Mouse (Mus musculus): ENCODE measurements at regions not wholly inside any gene's neighbourhood (a gene's known extent, or its start where the extent isn't known, plus 50 kb on each side); places are given as distances from the start of the nearest gene placed in this dataset.

DNA sequence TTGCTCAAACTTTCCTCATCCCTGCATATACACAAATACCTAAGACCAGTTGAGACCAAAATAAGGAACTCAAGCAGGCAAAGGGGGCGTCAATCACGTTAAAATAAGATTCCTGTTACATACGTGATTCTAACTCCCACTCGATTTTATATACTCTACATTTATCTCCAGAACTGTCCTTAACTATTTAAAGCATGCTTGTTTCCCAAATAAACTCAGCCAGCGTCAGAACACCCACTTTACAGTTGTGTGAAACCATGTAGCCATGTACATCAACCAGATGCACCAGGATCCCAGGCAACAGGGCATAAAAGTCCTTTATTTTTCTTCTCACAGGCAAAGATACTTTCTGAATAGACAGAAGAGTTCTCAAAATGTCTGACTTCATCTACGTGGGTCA lies 61.5 kb downstream of the Ccna1 start:
- H3K4me3 ChIP-seq (ENCODE audit: low read depth, low read length), result no peak overlapping the region
- H3K9me3 ChIP-seq (ENCODE audit: low read length), result no peaks in the 10 kb centered on the region
- H3K27ac ChIP-seq (ENCODE audit: low read length), result no peak overlapping the region
- no peaks in the 10 kb centered on the region for H3K36me3 ChIP-seq (ENCODE audit: insufficient read depth, low read length)
- no peak for TF ChIP-seq CTCF (IDR thresholded peaks at IDR 0.05)
- TF ChIP-seq EP300 (IDR thresholded peaks at IDR 0.05), result no peak
- no peak for DNase-seq (ENCODE audit: low spot score)
- no peak overlapping the region for H3K9ac ChIP-seq (replicated peaks; ENCODE audit: low read depth)
- no peaks in the 10 kb centered on the region for H3K27me3 ChIP-seq (replicated peaks; ENCODE audit: insufficient read depth, low read length)
- no peak for ATAC-seq
- H3K4me1 ChIP-seq (ENCODE audit: insufficient read depth, low read depth, low read length), result no peaks in the 10 kb centered on the region
- whole genome bisulfite sequencing, result 63% methylated on average over 6 of the region's 6 CpGs
- H3K4me2 ChIP-seq (replicated peaks; ENCODE audit: low read depth, low read length), result no peak overlapping the region

DNA sequence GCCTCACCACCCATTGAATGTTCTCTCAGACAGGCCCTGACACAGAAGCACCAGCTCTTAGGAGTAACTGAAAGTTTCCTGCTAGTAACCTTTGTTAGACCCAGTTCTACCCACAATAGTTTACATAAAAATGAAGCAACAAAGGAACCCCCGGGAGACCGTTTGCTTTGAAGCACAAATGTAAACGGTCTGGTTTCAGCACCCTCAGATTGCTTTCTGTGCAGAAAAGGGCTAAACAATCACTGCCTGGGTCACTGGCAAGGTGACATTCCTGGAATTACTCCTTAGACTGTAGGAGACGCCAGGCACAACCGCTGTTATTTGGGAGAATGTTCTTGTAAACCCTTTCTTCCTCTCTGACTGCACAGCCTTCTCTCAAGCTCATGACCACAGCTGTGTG lies 65.2 kb downstream of the Ccna1 start:
- no peaks in the 10 kb centered on the region for H3K9me3 ChIP-seq (ENCODE audit: low read length)
- ATAC-seq, result no peak
- H3K4me1 ChIP-seq (ENCODE audit: insufficient read depth, low read depth, low read length), result no peaks in the 10 kb centered on the region
- no peak overlapping the region for H3K4me2 ChIP-seq (replicated peaks; ENCODE audit: low read depth, low read length)
- no peaks in the 10 kb centered on the region for H3K27me3 ChIP-seq (replicated peaks; ENCODE audit: insufficient read depth, low read length)
- H3K36me3 ChIP-seq (ENCODE audit: insufficient read depth, low read length), result no peaks in the 10 kb centered on the region
- no peak overlapping the region for H3K27ac ChIP-seq (ENCODE audit: low read length)
- no peak overlapping the region for H3K9ac ChIP-seq (replicated peaks; ENCODE audit: low read depth)
- no peak for DNase-seq (ENCODE audit: low spot score)
- TF ChIP-seq CTCF (IDR thresholded peaks at IDR 0.05) (no peak), EP300 (IDR thresholded peaks at IDR 0.05) (no peak)
- 4% methylated on average over 5 of the region's 5 CpGs for whole genome bisulfite sequencing
- H3K4me3 ChIP-seq (ENCODE audit: low read depth, low read length), result no peak overlapping the region

DNA sequence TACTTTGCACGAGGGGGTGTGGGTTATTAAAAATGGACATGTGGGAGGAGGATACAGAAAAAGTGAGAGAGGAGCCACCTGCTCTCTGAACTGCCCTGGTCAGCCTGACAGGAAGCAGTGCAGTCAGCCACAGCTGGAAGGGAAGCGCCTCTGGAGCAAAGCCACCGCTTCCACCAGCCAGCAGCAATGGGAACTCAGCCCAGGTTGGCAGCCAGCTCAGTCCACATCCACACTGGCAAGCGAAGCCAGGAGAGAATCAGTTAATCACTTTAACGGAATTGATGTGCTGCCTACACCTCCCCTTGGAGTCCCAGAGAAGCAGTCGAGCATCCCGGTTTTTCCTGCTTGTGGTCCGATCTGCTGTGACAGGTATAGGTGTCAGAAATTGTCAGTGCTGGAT lies 65.9 kb downstream of the Ccna1 start:
- no peaks in the 10 kb centered on the region for H3K27me3 ChIP-seq (replicated peaks; ENCODE audit: insufficient read depth, low read length)
- no peak overlapping the region for H3K4me3 ChIP-seq (ENCODE audit: low read depth, low read length)
- no peak overlapping the region for H3K4me2 ChIP-seq (replicated peaks; ENCODE audit: low read depth, low read length)
- DNase-seq (ENCODE audit: low spot score) (peak; percentile 15), ATAC-seq (no peak)
- no peaks in the 10 kb centered on the region for H3K9me3 ChIP-seq (ENCODE audit: low read length)
- TF ChIP-seq EP300 (IDR thresholded peaks at IDR 0.05) (no peak), CTCF (IDR thresholded peaks at IDR 0.05) (no peak)
- H3K9ac ChIP-seq (replicated peaks; ENCODE audit: low read depth), result no peak overlapping the region
- no peaks in the 10 kb centered on the region for H3K36me3 ChIP-seq (ENCODE audit: insufficient read depth, low read length)
- no peak overlapping the region for H3K27ac ChIP-seq (ENCODE audit: low read length)
- WGBS, result 16% methylated on average over 8 of the region's 8 CpGs
- H3K4me1 ChIP-seq (ENCODE audit: insufficient read depth, low read depth, low read length), result no peaks in the 10 kb centered on the region

DNA sequence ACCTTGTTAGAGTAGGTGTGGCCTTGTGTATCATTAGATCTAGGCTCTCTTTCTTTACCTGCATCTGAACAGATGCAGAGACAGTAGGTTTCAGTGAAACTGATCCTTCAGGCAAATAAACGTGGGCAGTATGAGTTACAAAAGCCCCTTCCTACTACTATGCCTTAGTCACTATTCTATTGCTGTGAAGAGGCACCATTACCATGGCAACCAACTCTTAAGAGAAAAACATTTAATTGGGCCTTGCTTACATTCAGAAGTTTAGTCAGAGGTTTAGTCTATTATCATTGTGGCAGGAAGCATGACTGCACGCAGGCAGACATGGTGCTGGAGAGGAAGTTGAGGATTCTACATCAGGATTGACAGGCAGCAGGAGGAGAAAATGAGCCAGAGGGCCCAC lies 65.8 kb upstream of the Sertm1 start:
- H3K4me1 ChIP-seq (ENCODE audit: insufficient read depth, low read depth, low read length), result no peaks in the 10 kb centered on the region
- no peak for TF ChIP-seq CTCF (IDR thresholded peaks at IDR 0.05)
- TF ChIP-seq EP300 (IDR thresholded peaks at IDR 0.05), result no peak
- no peak overlapping the region for H3K4me2 ChIP-seq (replicated peaks; ENCODE audit: low read depth, low read length)
- H3K4me3 ChIP-seq (ENCODE audit: low read depth, low read length), result no peak overlapping the region
- no peaks in the 10 kb centered on the region for H3K27me3 ChIP-seq (replicated peaks; ENCODE audit: insufficient read depth, low read length)
- H3K9me3 ChIP-seq (ENCODE audit: low read length), result no peaks in the 10 kb centered on the region
- no peaks in the 10 kb centered on the region for H3K36me3 ChIP-seq (ENCODE audit: insufficient read depth, low read length)
- WGBS, result 70% methylated on average over 2 of the region's 2 CpGs
- no peak overlapping the region for H3K9ac ChIP-seq (replicated peaks; ENCODE audit: low read depth)
- ATAC-seq (no peak), DNase-seq (ENCODE audit: low spot score) (no peak)
- no peak overlapping the region for H3K27ac ChIP-seq (ENCODE audit: low read length)

DNA sequence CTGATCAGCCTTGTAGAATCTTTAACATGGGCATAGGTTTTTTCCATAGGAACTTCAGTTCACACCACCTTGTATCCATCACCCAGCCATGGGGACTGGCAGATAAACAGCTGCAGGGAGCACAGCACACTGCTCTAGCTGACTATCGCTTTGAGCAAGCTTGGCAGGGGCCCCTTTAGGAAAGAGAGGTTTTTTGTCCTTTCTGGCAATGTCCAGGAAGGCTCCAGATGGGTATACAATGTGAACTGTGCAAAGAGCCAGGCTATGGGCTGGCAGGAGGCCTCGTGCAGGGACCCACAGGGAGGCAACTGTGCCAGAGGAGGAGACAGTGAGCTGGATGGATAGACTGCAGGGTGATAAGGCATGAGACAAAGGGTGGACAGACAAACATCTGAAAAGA lies 64.6 kb upstream of the Sertm1 start:
- no peaks in the 10 kb centered on the region for H3K4me1 ChIP-seq (ENCODE audit: insufficient read depth, low read depth, low read length)
- ATAC-seq, result no peak
- H3K27ac ChIP-seq (ENCODE audit: low read length), result no peak overlapping the region
- H3K4me2 ChIP-seq (replicated peaks; ENCODE audit: low read depth, low read length), result no peak overlapping the region
- no peak overlapping the region for H3K9ac ChIP-seq (replicated peaks; ENCODE audit: low read depth)
- no peak for TF ChIP-seq EP300 (IDR thresholded peaks at IDR 0.05)
- no peak for TF ChIP-seq CTCF (IDR thresholded peaks at IDR 0.05)
- 49% methylated on average over 2 of the region's 2 CpGs for WGBS
- no peak for DNase-seq (ENCODE audit: low spot score)
- H3K4me3 ChIP-seq (ENCODE audit: low read depth, low read length), result no peak overlapping the region
- H3K36me3 ChIP-seq (ENCODE audit: insufficient read depth, low read length), result no peaks in the 10 kb centered on the region
- no peaks in the 10 kb centered on the region for H3K27me3 ChIP-seq (replicated peaks; ENCODE audit: insufficient read depth, low read length)
- no peaks in the 10 kb centered on the region for H3K9me3 ChIP-seq (ENCODE audit: low read length)

DNA sequence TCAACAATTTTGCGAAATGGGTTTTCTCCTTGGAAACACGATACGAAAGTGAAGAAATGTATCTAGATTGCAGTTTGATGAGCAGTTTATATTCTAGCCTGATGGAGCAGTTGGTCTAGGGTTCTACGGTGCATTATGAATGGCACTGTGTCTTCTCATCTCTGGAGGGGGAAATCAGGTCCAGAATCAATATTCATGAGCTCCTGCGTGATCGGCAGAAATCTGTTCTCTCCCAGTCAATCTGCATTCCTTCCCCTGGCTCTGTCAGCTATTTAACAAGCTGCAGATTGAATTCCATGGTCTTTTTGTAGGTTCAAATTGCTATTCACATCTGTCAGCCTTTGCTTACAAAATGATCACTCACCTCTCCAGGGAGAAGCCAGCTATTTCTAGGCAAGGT lies 49.8 kb upstream of the Sertm1 start:
- no peaks in the 10 kb centered on the region for H3K27me3 ChIP-seq (replicated peaks; ENCODE audit: insufficient read depth, low read length)
- TF ChIP-seq CTCF (IDR thresholded peaks at IDR 0.05), result no peak
- TF ChIP-seq EP300 (IDR thresholded peaks at IDR 0.05), result no peak
- H3K4me1 ChIP-seq (ENCODE audit: insufficient read depth, low read depth, low read length), result no peaks in the 10 kb centered on the region
- WGBS, result 80% methylated on average over 6 of the region's 6 CpGs
- H3K4me3 ChIP-seq (ENCODE audit: low read depth, low read length), result no peak overlapping the region
- no peaks in the 10 kb centered on the region for H3K36me3 ChIP-seq (ENCODE audit: insufficient read depth, low read length)
- H3K27ac ChIP-seq (ENCODE audit: low read length), result no peak overlapping the region
- H3K9me3 ChIP-seq (ENCODE audit: low read length), result no peaks in the 10 kb centered on the region
- DNase-seq (ENCODE audit: low spot score) (no peak), ATAC-seq (no peak)
- no peak overlapping the region for H3K9ac ChIP-seq (replicated peaks; ENCODE audit: low read depth)
- no peak overlapping the region for H3K4me2 ChIP-seq (replicated peaks; ENCODE audit: low read depth, low read length)

Measured in lung, postnatal 0 days (tissue).